Mouse (Mus musculus) mouse trophoblast stem cell (cell line): ENCODE results near the gene Barhl2.

Experiments used
- in situ Hi-C, 2 experiments: fragments of 300-500 bp; cut with MseI, MboI; formaldehyde crosslinking; loops; 2 replicates in 1 of 2; 3 replicates in 1 of 2; pipeline ENCODE4 v1.15.1; 2025

Gene Barhl2

GRCm38 (mm10) chr5:106416550-106416949 lies 41.4 kb downstream of the Barhl2 start:
- in situ Hi-C loops, result no loop called here

- in situ Hi-C loops, result no loop called here
Measured at GRCm38 (mm10) chr5:106415734-106416133, 42.2 kb downstream of the Barhl2 start.

GRCm38 (mm10) chr5:106402761-106403160 lies 55.2 kb downstream of the Barhl2 start:
- in situ Hi-C loops, result no loop called here
